Mouse (Mus musculus): ENCODE measurements at regions not wholly inside any gene's neighbourhood (a gene's known extent, or its start where the extent isn't known, plus 50 kb on each side); places are given as distances from the start of the nearest gene placed in this dataset.

DNA sequence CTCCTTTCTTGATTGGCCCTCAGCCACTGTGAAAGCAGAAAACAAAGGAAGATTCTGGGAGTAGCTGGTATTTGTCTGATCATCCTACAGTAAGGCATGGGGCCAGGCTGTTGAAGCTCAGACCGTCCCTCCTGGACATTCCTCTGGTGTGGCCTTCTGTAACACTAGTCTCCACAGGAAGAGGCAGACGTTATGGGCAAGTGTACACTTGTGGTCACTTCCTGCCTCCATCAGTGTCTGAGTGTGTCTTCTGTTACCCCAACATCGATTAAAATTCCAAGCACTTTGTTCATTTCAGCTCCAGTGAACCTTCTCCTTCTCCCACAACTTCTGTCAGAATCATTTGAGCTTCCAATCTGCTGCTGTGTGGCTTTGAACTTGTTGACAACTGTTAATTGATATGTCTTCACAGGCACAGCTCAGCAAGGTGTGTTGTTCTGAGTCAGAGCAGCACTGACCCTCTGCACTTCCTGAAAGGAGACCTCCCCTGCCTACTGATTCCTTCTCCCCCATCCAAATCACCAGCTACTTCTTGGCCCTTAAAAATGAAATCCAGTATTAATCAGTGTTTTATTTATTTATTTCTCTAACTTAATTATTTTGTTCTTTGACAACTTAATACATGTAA, 154.7 kb upstream of the Tmc3 start:
- H3K27me3 ChIP-seq (replicated peaks; ENCODE audit: control insufficient read depth, insufficient read depth, low read length): no peaks in the 10 kb centered on the region
- ATAC-seq (ENCODE audit: low read depth) (no peak), DNase-seq (ENCODE audit: low spot score) (no peak)
- H3K4me2 ChIP-seq (ENCODE audit: low read depth, low read length): no peak overlapping the region
- H3K4me3 ChIP-seq (ENCODE audit: low read depth, low read length): no peak overlapping the region
- no peak overlapping the region for H3K27ac ChIP-seq (replicated peaks; ENCODE audit: low read depth, low read length)
- peaks cover 5% of the 10 kb centered on the region; the same call in 1 of the 2 replicates for H3K4me1 ChIP-seq (ENCODE audit: control insufficient read depth, insufficient read depth, low read length)
- no peaks in the 10 kb centered on the region for H3K36me3 ChIP-seq (ENCODE audit: control insufficient read depth, insufficient read depth, low read length)
- WGBS: 58% methylated on average over 3 of the region's 3 CpGs
- no peak overlapping the region for H3K9ac ChIP-seq (ENCODE audit: low read depth, low read length)
- no peaks in the 10 kb centered on the region for H3K9me3 ChIP-seq (ENCODE audit: control insufficient read depth, low read length)

DNA sequence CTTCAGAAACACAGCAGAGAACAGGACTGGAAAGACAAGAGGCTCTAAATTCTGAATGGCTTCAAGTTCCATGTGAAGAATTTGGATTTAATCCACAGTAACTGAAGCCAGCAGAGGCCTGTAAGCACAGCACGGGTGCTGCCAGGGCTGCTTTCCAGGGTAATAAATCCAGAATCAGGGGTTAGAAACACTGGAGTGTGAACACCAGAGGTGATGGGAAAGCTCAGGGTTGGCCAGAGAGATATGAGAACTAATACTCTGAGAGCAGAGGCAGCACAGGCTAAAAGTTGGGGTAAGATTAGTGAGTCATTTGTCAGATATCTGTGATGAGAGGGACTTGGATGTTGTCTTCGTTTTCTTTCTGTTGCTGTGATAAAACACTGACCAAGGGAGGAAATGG, 153.6 kb upstream of the Tmc3 start:
- Histone ChIP-seq H3K4me2 (ENCODE audit: low read depth, low read length) (no peak overlapping the region), H3K27ac (replicated peaks; ENCODE audit: low read depth, low read length) (no peak overlapping the region; the same call in 1 of the 2 replicates), H3K9me3 (ENCODE audit: control insufficient read depth, low read length) (no peaks in the 10 kb centered on the region), H3K36me3 (ENCODE audit: control insufficient read depth, insufficient read depth, low read length) (no peaks in the 10 kb centered on the region), H3K27me3 (replicated peaks; ENCODE audit: control insufficient read depth, insufficient read depth, low read length) (no peaks in the 10 kb centered on the region), H3K9ac (ENCODE audit: low read depth, low read length) (no peak overlapping the region), H3K4me3 (ENCODE audit: low read depth, low read length) (no peak overlapping the region), H3K4me1 (ENCODE audit: control insufficient read depth, insufficient read depth, low read length) (peaks cover 5% of the 10 kb centered on the region; the same call in 1 of the 2 replicates)
- ATAC-seq (ENCODE audit: low read depth) (no peak), DNase-seq (ENCODE audit: low spot score) (peak; percentile 74)
- WGBS: 56% methylated on average over 2 of the region's 2 CpGs

DNA sequence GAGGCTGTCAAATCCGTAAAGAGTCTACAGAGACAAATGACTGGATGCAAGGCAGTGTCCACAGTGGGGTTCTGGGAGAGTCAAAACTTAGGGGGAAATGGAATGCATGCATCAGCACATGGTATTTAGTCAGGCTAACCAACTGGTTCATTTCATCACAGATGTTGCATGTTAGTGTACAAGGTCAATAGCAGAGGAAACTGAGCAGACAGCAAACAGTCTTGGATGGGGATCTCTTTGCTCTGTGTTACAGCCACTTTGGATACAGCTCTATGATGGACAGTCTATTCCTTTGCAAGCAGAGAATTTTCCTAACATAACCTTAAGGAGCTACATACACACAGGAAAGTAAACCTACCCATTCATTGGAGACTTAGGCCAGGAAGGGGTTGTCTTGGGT, 151.9 kb upstream of the Tmc3 start:
- no peaks in the 10 kb centered on the region for H3K36me3 ChIP-seq (ENCODE audit: control insufficient read depth, insufficient read depth, low read length)
- H3K4me2 ChIP-seq (ENCODE audit: low read depth, low read length): no peak overlapping the region
- ATAC-seq (ENCODE audit: low read depth) (no peak), DNase-seq (ENCODE audit: low spot score) (no peak)
- H3K27ac ChIP-seq (replicated peaks; ENCODE audit: low read depth, low read length): no peak overlapping the region
- no peaks in the 10 kb centered on the region for H3K9me3 ChIP-seq (ENCODE audit: control insufficient read depth, low read length)
- H3K9ac ChIP-seq (ENCODE audit: low read depth, low read length): no peak overlapping the region
- no peaks in the 10 kb centered on the region for H3K27me3 ChIP-seq (replicated peaks; ENCODE audit: control insufficient read depth, insufficient read depth, low read length)
- WGBS: 86% methylated on average over 1 of the region's 1 CpGs
- H3K4me3 ChIP-seq (ENCODE audit: low read depth, low read length): no peak overlapping the region
- peaks cover 5% of the 10 kb centered on the region; the same call in 1 of the 2 replicates for H3K4me1 ChIP-seq (ENCODE audit: control insufficient read depth, insufficient read depth, low read length)

DNA sequence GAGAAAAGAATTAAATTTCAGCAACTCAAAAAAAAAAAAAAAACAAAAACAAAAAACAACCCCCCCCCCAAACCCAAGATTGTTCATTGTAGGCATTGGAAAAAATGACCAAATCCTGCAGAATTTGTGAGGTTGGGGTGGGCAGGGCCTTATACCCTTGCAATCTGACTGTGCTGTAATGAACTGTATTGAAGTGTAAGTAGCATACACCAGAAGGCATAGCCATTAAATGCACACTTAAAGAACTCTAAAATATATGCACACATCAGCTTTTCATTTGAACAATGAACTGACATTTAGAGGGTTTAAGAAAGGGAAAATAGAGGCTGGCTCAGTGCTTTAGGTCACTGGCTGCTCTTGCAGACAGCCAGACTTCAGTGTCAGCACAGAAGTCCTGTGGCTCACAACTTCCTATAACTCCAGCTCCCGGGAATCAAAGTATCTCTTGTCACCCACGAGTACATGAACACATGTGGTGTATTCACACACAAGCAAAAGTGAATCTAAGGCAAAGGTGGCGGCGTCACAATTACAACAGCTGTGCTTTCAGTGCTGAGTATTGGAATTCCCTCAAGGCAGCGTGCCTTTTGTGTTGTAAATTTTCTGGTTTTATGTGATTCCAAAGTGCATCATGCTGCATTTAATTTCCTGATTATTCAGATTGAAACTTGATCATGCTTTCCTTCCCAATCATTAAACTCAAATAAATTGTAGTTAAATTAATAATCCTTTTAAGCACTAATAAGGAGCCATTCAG, 150.6 kb upstream of the Tmc3 start:
- Histone ChIP-seq H3K4me2 (ENCODE audit: low read depth, low read length) (no peak overlapping the region), H3K9ac (ENCODE audit: low read depth, low read length) (no peak overlapping the region), H3K4me3 (ENCODE audit: low read depth, low read length) (no peak overlapping the region), H3K9me3 (ENCODE audit: control insufficient read depth, low read length) (no peaks in the 10 kb centered on the region), H3K36me3 (ENCODE audit: control insufficient read depth, insufficient read depth, low read length) (no peaks in the 10 kb centered on the region), H3K27me3 (replicated peaks; ENCODE audit: control insufficient read depth, insufficient read depth, low read length) (no peaks in the 10 kb centered on the region), H3K4me1 (ENCODE audit: control insufficient read depth, insufficient read depth, low read length) (peaks cover 5% of the 10 kb centered on the region; the same call in 1 of the 2 replicates), H3K27ac (replicated peaks; ENCODE audit: low read depth, low read length) (no peak overlapping the region)
- no peak for ATAC-seq (ENCODE audit: low read depth)
- WGBS: 33% methylated on average over 5 of the region's 5 CpGs
- peak; percentile 48 for DNase-seq (ENCODE audit: low spot score)

DNA sequence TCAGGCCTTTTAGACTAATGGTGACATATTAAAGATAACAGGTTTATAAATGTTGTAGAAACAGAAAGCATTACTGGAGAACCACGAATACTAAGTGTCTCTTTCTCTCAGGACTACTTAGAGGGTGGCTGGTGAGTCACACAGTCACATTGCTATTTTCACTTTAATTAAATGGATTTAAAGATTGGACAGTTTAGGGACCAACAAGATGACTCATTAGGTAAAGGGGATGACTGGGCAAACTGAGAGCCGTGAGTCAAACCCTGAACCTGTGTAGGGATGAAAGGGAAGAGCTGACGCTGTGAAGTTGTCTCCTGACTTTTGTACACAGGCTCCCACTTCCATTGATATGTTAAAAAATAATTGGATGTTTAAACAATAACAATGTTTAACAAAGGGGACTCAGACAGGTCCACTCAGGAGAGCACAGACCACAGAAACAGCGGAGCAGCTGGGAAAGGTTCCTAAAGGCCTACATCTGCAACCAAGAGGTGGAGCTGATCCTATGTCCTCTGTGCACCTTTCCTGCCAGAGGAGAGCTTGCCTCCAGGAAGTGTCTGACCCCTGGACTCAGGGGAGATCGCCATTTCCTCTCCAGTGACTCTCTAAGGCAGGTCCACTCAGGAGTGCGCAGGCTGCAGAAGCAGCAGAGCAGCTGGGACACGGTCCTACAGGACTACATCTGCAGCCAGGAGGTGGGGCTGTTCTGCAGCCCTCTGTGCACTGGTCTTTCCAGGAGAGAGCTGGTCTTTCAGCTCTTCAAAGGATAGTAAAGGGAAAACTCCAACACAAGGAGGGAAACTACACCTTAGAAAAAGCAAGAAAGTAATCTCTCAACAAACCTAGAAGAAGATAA, 146.0 kb upstream of the Tmc3 start:
- DNase-seq (ENCODE audit: low spot score) (no peak), ATAC-seq (ENCODE audit: low read depth) (no peak)
- H3K27me3 ChIP-seq (replicated peaks; ENCODE audit: control insufficient read depth, insufficient read depth, low read length): no peaks in the 10 kb centered on the region
- H3K9ac ChIP-seq (ENCODE audit: low read depth, low read length): no peak overlapping the region
- no peak overlapping the region for H3K4me3 ChIP-seq (ENCODE audit: low read depth, low read length)
- no peak overlapping the region for H3K4me2 ChIP-seq (ENCODE audit: low read depth, low read length)
- H3K27ac ChIP-seq (replicated peaks; ENCODE audit: low read depth, low read length): no peak overlapping the region
- no peaks in the 10 kb centered on the region for H3K9me3 ChIP-seq (ENCODE audit: control insufficient read depth, low read length)
- peaks cover 8% of the 10 kb centered on the region for H3K4me1 ChIP-seq (ENCODE audit: control insufficient read depth, insufficient read depth, low read length)
- H3K36me3 ChIP-seq (ENCODE audit: control insufficient read depth, insufficient read depth, low read length): no peaks in the 10 kb centered on the region
- WGBS: 54% methylated on average over 7 of the region's 7 CpGs

DNA sequence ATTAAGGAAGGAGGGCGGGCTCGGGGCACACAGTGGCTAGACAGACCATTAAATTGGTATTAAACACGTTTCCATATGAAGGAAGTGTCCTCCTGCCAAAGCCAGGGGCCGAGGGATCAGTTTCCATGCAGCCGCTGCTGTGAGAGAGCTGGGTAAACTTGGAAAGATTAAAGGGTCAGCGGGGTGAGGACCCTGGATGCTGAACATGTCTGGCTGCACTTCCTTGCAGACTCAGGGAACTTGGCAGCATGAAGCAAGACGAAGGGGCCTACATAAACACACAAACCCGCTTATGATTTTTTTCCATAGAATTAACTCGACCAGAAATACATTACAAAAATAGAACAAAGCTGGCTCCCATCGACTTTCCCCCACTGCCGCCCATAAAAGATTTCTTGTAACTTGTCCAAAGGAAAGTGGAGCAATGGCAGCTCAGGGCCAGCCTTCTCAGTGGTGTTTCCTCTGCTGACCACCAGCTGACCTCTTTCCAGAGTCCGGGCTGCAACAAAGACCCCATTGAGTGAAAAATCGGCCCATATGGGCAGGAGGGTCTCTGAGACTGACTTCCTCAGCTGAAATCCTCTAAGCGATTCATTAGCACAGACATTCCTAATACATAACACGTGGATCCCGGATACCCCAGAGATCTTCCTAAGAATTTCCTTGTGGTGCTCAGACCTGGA, 141.0 kb upstream of the Tmc3 start:
- Histone ChIP-seq H3K27ac (replicated peaks; ENCODE audit: low read depth, low read length) (peak overlapping the region; percentile 86), H3K4me1 (ENCODE audit: control insufficient read depth, insufficient read depth, low read length) (peaks cover 37% of the 10 kb centered on the region), H3K4me2 (ENCODE audit: low read depth, low read length) (peak overlapping the region; percentile 26), H3K9me3 (ENCODE audit: control insufficient read depth, low read length) (no peaks in the 10 kb centered on the region), H3K27me3 (replicated peaks; ENCODE audit: control insufficient read depth, insufficient read depth, low read length) (no peaks in the 10 kb centered on the region), H3K4me3 (ENCODE audit: low read depth, low read length) (no peak overlapping the region), H3K36me3 (ENCODE audit: control insufficient read depth, insufficient read depth, low read length) (no peaks in the 10 kb centered on the region), H3K9ac (ENCODE audit: low read depth, low read length) (no peak overlapping the region)
- ATAC-seq (ENCODE audit: low read depth) (peak; percentile 90), DNase-seq (ENCODE audit: low spot score) (peak; percentile 93)
- 12% methylated on average over 16 of the region's 16 CpGs for WGBS

DNA sequence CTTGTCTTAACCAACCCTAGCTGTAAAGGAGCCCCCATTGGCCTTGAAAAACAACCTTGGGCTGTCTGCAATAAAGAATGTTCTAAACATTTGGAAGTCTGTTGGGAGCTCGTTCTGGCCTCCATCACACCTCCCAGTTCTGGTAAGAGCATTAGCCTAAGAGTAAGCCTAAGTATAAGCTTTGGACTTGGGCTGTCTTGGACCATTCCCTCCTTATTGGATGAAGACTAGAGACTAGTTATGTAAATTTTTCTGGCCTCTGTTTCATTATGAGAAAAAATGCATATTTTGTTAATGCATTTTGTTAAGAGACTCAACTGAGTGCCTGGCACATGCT, 140.5 kb upstream of the Tmc3 start:
- Histone ChIP-seq H3K4me3 (ENCODE audit: low read depth, low read length) (no peak overlapping the region), H3K27me3 (replicated peaks; ENCODE audit: control insufficient read depth, insufficient read depth, low read length) (no peaks in the 10 kb centered on the region), H3K4me1 (ENCODE audit: control insufficient read depth, insufficient read depth, low read length) (peaks cover 37% of the 10 kb centered on the region), H3K4me2 (ENCODE audit: low read depth, low read length) (peak overlapping the region; percentile 16; the same call in 1 of the 2 replicates), H3K27ac (replicated peaks; ENCODE audit: low read depth, low read length) (peak overlapping the region; percentile 86), H3K9me3 (ENCODE audit: control insufficient read depth, low read length) (no peaks in the 10 kb centered on the region), H3K9ac (ENCODE audit: low read depth, low read length) (no peak overlapping the region), H3K36me3 (ENCODE audit: control insufficient read depth, insufficient read depth, low read length) (no peaks in the 10 kb centered on the region)
- WGBS: 29% methylated on average over 1 of the region's 1 CpGs
- no peak; the same call in 1 of the 2 replicates for ATAC-seq (ENCODE audit: low read depth)
- no peak for DNase-seq (ENCODE audit: low spot score)

DNA sequence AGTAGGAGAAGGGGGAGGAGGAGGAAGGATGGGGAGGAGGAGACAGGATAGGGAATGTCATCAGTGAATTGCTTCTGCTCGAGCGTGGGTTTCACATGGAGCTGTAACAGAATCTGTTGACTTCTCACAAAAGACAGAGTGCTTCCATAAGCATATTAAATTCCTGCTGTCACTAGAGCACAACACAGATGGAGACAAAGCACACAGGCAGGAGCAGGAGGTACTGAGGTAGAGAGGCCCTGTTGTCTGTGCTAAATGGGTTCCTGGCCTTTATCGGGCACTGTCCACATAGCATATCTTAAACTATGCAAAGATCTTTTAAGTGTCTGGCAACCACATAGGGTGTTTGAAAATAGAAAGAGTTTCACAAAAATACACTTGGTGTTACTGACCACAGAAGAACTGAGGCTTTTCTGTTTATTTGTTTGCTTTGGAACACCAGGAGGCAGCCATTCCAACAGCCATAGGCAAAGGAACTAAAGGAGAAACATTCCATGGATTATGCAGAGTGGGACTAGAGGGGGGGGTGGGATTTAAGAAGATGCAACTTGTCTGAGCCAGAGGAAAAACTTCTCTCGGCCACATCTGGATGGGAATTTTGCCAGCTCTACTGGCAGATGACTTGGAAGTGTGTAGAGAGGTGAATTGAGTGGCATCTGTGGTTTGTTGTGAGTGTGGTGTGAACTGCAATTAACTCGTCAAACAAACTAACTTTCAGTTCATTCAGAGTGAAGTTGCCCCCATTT, 139.4 kb upstream of the Tmc3 start:
- Histone ChIP-seq H3K9ac (ENCODE audit: low read depth, low read length) (no peak overlapping the region), H3K4me2 (ENCODE audit: low read depth, low read length) (no peak overlapping the region), H3K4me3 (ENCODE audit: low read depth, low read length) (no peak overlapping the region), H3K36me3 (ENCODE audit: control insufficient read depth, insufficient read depth, low read length) (no peaks in the 10 kb centered on the region), H3K27ac (replicated peaks; ENCODE audit: low read depth, low read length) (peak overlapping the region; percentile 86), H3K9me3 (ENCODE audit: control insufficient read depth, low read length) (no peaks in the 10 kb centered on the region), H3K4me1 (ENCODE audit: control insufficient read depth, insufficient read depth, low read length) (peaks cover 37% of the 10 kb centered on the region), H3K27me3 (replicated peaks; ENCODE audit: control insufficient read depth, insufficient read depth, low read length) (no peaks in the 10 kb centered on the region)
- peak; percentile 57; the same call in 1 of the 2 replicates for ATAC-seq (ENCODE audit: low read depth)
- 13% methylated on average over 5 of the region's 5 CpGs for WGBS
- DNase-seq (ENCODE audit: low spot score): peak; percentile 88
